Mouse (Mus musculus): ENCODE measurements around the gene Plekhb2.

Plekhb2 gene

GRCm38 (mm10) chr1:34866815-34867573, 17.2 kb downstream of the Plekhb2 start:
- peak; percentile 83 to 86 for DNase-seq (ENCODE audit: low spot score in 2 of 2)

DNA sequence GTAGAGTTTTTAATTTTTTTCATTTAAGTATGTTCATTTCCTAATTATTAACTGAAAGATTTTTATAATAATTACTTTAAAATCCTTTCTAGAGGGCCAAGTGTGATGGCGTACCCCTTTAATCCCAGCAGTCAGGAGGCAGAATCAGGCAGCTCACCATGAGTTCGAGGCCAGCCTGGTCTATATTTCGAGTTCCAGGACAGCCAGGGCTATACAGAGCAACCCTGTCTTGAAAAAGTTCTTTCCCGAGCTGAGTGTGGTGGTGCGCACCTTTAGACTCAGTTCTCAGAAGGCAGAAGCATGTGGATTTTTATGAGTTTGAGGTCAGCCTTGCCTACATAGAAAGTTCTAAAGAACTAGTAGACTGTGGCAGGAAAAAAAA, 17.8 kb downstream of the Plekhb2 start:
- no peak for DNase-seq (ENCODE audit: low spot score in 2 of 2)

DNA sequence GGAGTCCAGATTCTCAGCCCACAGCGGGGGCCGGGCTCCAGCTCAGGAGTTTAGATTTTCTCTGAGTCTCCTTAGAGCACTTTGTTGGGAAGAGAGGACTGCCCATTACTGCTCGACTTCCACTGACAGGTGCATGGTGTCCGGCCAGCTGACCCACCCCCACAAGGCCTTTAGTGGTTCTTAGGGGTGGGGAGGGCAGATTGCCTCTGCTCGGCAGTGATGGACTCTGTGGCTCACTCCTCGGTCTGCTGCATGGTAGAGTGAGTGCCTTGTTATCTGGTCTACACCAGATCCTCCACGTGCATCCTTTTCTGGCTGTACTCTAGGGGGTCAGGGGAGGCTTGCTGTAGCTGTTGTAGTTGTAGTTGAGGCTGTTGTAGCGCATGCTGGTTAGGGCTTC, 18.6 kb downstream of the Plekhb2 start:
- DNase-seq (ENCODE audit: low spot score in 2 of 2), result no peak

- no peak for DNase-seq (ENCODE audit: low spot score in 2 of 2)
These were observed 19.5 kb downstream of the Plekhb2 start for GRCm38 (mm10) chr1:34869231-34869630.

- no peak for DNase-seq (ENCODE audit: low spot score in 2 of 2)
These were observed 21.4 kb downstream of the Plekhb2 start for GRCm38 (mm10) chr1:34871170-34871569.

- no peak for DNase-seq (ENCODE audit: low spot score in 2 of 2)
These were observed 23.8 kb downstream of the Plekhb2 start for GRCm38 (mm10) chr1:34873551-34873950.

DNA sequence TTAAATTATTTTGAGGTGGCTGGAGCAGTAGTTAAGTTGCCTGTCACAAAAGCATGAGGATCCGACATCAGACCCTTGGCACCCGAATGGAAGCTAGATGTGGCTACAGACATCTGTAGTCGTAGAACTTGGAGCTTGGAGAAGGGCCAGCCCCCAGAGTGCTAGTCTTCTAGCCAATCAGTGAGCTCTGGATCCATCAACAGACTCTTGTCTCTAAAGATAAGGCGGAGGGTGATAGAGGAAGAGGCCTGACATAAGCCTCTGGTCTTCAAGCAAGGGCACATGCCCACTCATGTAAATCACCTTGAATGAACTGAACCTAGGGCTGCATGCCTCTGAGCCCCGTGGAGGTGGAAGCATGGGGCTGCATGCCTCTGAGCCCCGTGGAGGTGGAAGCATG, 29.8 kb downstream of the Plekhb2 start:
- DNase-seq (ENCODE audit: low spot score in 2 of 2), result no peak

DNA sequence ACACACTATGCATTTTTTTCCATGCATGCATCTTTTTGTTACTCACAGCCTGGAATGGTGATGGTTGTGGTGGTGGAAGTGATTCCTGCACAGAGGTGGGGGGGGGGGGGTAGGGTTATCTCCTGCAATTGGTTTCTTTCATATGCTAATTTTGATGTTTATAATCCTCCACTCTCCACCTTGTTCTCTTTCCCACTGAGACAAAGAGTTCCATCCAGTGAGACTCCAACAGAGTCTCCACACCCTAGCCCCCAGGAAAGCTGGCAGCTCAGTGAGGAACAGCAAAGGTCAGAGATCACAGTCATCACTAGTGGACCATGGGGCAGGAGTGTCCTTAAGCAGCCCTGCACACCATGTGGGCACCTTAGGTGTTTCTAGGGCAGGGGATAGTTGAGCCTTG, 34.0 kb downstream of the Plekhb2 start:
- DNase-seq (ENCODE audit: low spot score in 2 of 2), result no peak

DNA sequence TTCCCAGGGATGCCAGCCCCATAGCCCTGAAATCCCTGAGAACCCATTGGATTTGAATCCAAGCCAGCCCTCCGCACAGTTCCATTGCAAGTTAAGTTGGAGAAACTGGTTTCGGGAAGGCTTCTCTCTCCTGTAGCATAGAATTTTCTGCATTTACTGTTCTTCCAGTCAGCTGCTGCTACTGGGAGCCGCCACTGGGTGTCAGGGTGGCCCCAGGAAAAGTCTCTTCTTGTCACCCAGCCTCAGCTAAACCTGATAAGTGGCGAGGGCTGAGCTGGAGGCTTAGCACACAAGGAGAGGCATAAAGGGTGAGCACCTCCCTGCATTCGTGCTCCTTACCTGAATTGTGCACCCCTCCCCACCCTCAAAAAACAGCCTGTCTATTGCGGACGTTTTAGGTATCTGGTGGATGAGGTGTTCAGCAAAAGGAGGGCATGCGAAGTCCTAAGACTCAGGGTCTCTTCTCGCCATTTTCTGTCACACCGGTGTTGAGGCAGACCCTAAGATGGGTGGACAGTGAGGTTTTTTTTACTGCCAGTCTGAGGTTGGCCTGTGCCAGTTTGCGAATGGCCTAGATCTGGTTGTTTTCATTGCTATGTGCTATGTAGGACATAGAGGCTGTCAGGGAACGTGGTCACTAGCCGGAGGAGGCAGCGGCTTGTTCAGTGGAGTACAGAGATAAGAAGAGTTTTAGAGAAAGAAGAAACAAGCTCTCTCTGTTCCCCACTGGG, 41.9 kb downstream of the Plekhb2 start:
- DNase-seq (ENCODE audit: low spot score in 2 of 2), result peak; percentile 53 to 69

DNA sequence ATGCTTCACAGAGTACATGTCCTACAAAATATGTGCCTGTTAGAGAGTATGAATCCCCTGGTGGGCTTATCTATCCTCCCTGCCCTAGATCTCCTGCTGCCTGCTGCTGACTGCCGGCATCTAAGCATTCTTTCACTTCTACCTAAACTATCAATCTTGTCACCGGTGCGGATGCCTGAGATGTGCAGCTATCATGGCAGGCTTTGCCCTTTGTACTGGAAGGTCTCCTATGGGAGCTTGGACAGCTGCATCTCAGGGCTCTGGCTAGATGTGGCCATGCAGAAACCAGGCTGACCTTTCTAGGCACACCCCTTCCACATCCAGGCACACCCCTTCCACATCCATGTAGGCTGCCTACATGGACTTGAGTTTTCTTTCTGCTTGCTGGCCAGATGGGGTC, 42.7 kb downstream of the Plekhb2 start:
- no peak for DNase-seq (ENCODE audit: low spot score in 2 of 2)

GRCm38 (mm10) chr1:34893331-34893730, 43.6 kb downstream of the Plekhb2 start:
- DNase-seq (ENCODE audit: low spot score in 2 of 2), result no peak

DNA sequence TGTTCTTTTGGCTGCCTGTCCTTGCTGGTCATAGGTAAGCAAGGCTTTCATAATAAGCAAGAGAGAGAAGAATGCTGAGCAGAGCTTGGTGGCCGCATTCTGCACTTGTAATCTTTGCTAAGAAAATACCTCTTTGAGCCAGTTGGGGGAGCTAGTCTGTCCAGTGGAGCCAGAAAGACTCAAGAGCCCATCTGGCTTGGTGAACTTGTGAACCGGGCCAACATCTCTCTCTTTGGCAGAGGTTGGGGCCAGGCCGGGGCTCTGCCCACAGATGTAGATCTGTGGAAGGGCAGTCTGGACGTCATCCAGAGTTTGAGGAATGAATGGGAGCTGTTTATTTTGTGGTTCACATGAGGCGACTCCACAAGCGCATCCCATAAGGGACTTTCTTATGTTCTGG, 44.1 kb downstream of the Plekhb2 start:
- DNase-seq (ENCODE audit: low spot score in 2 of 2), result no peak

DNA sequence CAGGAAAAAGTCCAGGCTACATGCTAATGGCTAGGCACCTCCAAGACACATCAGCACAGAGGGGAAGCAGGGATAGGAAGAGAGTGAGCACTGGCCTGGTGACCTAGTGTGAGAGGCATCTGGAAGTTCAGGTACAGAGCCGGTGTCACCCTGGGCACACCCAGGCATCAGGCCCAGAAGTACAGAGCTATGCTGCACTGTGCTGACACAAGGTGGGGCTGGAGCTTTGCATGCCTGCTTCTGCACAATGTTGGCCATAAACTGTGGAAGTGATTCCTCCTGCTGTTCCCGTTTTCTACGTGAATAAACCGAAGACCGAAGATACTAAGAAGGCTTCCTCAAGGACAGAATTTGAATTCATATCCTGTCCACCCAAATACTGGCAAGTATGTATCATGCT, 46.3 kb downstream of the Plekhb2 start:
- DNase-seq (ENCODE audit: low spot score in 2 of 2), result no peak

DNA sequence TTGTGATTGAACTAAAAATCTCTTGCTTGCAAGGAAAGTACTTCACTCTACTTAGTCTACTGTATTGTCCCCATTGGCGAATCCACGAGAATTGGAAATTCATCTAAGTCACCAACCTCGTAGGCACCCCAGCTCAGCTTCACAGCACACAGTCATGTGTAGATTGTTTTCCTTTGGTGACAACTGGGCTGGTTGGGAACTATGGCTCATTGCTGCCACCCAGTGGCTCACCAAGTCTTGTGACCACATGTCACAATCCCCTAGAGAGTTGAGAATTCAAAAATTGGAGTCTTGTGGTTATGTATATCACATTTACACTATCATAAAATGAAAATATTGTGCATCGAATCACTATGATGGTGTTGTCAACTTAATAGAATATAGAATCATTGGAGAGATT, 47.1 kb downstream of the Plekhb2 start:
- DNase-seq (ENCODE audit: low spot score in 2 of 2), result no peak

- no peak for DNase-seq (ENCODE audit: low spot score in 2 of 2)
These were observed 78.9 kb downstream of the Plekhb2 start for GRCm38 (mm10) chr1:34928656-34929055.
